Mouse (Mus musculus): ENCODE data around the gene Mapk12.
A peak's percentile ranks its signal among the peaks of the same experiment; 100 is the strongest.

Mapk12 gene

GRCm38 (mm10) chr15:89140659-89141252 is at the start of gene Mapk12:
Gene Mapk12, minus strand, starts transcription at chr15:89140703.
- DNase-seq (ENCODE audit: low spot score): peak; percentile 45

GRCm38 (mm10) chr15:89184937-89185227 is 44.4 kb upstream of the Mapk12 start:
- no peak for DNase-seq (ENCODE audit: low spot score)

- DNase-seq (ENCODE audit: low spot score): no peak
Measured at GRCm38 (mm10) chr15:89184141-89184936, 43.8 kb upstream of the Mapk12 start.

- no peak for DNase-seq (ENCODE audit: low spot score)
Measured at GRCm38 (mm10) chr15:89182842-89183241, 42.3 kb upstream of the Mapk12 start.

- peak; percentile 45 for DNase-seq (ENCODE audit: low spot score)
Measured at GRCm38 (mm10) chr15:89182328-89182741, 41.8 kb upstream of the Mapk12 start.

- DNase-seq (ENCODE audit: low spot score): peak; percentile 9
Measured at GRCm38 (mm10) chr15:89181561-89182270, 41.2 kb upstream of the Mapk12 start.

GRCm38 (mm10) chr15:89180571-89181229 is 40.2 kb upstream of the Mapk12 start, which contains the start of gene Plxnb2:
Gene Plxnb2, minus strand, starts transcription at chr15:89180788.
- peak; percentile 85 for DNase-seq (ENCODE audit: low spot score)

- no peak for DNase-seq (ENCODE audit: low spot score)
Measured at GRCm38 (mm10) chr15:89180081-89180541, 39.6 kb upstream of the Mapk12 start.

GRCm38 (mm10) chr15:89179630-89179964 is 39.1 kb upstream of the Mapk12 start:
- DNase-seq (ENCODE audit: low spot score): no peak

- DNase-seq (ENCODE audit: low spot score): peak; percentile 79
Measured at GRCm38 (mm10) chr15:89178954-89179629, 38.6 kb upstream of the Mapk12 start.

GRCm38 (mm10) chr15:89178260-89178860 is 37.9 kb upstream of the Mapk12 start:
- DNase-seq (ENCODE audit: low spot score): no peak

- DNase-seq (ENCODE audit: low spot score): no peak
Measured at GRCm38 (mm10) chr15:89177576-89178259, 37.2 kb upstream of the Mapk12 start.

GRCm38 (mm10) chr15:89177121-89177520 is 36.6 kb upstream of the Mapk12 start:
- peak; percentile 84 for DNase-seq (ENCODE audit: low spot score)

- no peak for DNase-seq (ENCODE audit: low spot score)
Measured at GRCm38 (mm10) chr15:89175411-89176155, 35.1 kb upstream of the Mapk12 start.

- DNase-seq (ENCODE audit: low spot score): no peak
Measured at GRCm38 (mm10) chr15:89174889-89175339, 34.4 kb upstream of the Mapk12 start.

GRCm38 (mm10) chr15:89173906-89174214 is 33.4 kb upstream of the Mapk12 start:
- DNase-seq (ENCODE audit: low spot score): peak; percentile 67

- peak; percentile 53 for DNase-seq (ENCODE audit: low spot score)
Measured at GRCm38 (mm10) chr15:89173024-89173905, 32.8 kb upstream of the Mapk12 start.

GRCm38 (mm10) chr15:89172276-89172935 is 31.9 kb upstream of the Mapk12 start:
- no peak for DNase-seq (ENCODE audit: low spot score)
